Mouse (Mus musculus) retina, embryonic 14.5 days (tissue): ENCODE data around the gene Bfar.

Experiments
- DNase-seq: peaks from one replicate; pipeline ENCODE4 v3.0.0-alpha.2; 2015; ENCODE audit warnings: low spot score

Gene Bfar

DNA sequence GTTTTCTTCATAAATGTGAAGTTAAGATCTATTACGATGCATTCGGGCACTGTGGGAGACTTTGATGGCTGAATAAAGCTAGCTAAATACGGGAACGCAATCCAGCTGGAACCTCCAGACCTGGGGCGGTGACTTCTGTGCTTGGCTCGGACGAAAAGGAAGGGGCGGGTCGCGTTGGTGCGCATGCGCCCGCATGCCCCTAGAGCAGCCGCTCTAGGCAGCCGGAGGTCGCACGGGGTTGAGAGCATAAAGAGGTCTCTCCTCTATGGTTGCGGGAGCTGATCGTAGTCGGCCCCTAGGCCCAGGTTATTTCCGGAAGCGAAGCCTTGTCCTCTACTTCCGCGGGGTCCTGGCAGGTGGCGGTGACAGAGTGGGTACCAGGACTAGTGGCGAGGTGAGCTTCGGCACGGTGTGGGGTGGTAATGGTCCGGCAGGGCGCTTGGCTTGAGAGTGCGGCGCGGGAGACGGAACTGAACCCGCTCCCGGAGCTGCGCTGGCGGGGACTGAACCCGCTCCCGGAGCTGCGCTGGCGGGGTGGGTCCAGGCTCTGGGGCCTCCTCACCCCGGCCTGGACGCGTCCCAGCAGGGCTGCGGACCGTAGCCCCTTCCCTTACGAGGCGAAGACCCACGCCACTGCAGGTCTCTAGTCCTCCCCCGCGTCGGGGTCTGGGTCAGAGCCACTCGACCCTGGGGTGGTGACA is at the start of gene Bfar, which contains the start of gene 3110001I22Rik:
Gene Bfar (plus strand): TSS at position 174 of the 701 bp plus-strand sequence.
Gene 3110001I22Rik (plus strand): TSS at position 245 of the 701 bp plus-strand sequence.
- peak; percentile 97 for DNase-seq

DNA sequence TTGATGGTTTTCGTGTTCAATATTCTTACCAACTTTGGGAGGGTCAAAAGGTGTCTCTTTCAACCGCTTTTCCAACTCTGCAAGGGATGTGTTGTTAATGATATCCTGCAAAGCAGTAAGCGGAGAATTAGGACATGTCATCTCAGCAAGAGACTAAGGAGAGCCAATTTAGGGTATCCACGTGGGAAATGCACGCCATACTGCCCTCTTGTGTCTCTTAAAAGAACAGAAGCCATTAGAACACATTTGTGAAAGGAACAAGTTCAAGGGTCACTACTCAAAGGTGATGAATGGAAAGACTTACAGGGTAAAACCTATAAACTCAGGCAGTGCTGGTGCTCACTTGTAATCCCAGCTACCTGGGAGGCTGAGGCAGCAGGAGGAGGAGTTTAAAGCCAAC is 43.3 kb upstream of the Bfar start:
- DNase-seq: peak; percentile 66

DNA sequence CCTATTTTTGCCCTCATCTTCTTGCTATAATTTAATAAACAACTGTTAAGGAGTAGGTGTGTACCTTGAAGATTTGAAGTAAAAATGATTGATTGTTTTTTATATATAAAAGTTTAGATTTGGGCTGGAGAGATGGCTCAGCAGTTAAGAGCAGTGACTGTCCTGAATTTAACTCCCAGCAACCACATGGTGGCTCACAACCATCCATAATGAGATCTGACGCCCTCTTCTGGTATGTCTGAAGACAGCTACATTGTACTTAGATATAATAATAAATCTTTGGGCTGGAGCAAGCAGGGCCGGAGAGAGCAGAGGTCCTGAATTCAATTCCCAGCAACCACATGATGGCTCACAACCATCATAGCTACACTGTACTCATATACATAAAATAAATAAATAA is 33.5 kb upstream of the Bfar start:
- peak; percentile 24 for DNase-seq

DNA sequence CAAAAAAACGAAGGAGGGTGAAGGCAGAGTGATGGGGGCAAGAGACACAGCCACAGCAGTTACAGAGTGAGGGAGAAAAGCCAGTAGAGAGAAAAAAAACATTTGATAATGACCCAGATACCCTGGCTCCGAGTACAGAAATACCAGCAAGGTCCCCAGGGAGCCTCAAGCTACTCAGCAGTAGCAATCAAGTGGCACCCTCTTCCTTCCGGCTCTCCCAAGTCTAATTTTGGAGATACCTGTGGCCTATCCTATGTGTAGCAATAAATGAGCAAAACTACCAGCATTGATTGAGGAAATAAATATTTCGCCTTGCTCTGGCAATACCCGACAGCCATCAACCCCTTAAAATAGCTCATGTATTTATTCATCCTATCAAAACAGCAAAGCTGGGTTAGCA is 32.1 kb upstream of the Bfar start:
- DNase-seq: no peak

DNA sequence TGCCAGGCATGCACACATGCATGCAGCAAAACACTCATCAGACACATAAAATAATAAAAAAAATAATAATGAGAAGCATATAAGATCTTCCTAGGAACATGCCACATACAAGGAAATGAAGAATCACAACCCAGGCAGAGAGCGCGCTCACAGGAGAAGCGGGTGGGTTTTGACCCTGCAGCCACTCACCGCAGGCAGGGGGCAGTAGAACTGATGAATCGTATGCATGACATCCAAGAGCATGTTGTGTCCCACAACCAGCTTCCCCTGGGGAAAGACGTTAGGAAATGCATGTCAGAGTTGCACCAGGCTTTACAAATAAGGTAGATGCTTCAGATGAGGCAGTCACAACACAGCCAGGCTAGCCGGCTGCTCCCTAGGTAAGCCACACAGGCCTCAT is 31.6 kb upstream of the Bfar start:
- DNase-seq: peak; percentile 23

DNA sequence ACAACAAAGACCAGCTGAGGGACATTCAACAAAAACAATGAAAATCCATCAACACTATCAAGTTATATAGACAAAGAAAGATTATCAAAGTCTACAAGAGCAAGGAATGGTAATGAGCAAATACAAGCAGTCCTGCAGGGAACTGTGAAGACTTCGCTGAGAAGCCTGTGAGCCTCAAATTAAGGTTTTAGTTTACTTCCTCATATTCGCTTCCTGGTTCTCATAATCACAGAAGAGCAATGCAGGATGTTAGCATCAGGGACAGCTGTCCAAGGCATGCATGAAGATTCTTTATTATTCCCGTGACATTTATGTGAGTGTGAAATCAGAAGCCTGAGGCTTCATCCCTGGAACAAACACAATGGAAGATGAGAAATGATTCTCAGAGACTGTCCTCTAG is 27.2 kb upstream of the Bfar start:
- no peak for DNase-seq

DNA sequence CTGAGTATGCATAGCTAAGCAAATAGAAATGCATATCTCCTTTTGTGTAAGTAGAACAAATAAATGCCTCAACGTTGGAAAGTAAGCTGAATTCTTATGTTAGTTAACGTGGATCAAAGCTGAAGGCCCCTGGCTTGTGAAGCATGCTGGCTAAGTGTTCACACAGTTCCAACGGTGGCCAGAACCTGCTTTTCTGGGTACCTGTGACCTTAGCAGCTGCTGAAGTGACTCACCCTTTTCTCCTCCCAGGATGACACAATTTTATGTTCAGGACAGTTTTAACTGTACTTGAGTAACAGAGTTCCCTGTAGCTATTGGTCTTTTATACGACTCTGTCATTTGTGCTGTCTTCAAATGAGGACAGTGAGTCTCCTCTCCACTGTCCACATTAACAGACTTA is 25.7 kb upstream of the Bfar start:
- DNase-seq: no peak

DNA sequence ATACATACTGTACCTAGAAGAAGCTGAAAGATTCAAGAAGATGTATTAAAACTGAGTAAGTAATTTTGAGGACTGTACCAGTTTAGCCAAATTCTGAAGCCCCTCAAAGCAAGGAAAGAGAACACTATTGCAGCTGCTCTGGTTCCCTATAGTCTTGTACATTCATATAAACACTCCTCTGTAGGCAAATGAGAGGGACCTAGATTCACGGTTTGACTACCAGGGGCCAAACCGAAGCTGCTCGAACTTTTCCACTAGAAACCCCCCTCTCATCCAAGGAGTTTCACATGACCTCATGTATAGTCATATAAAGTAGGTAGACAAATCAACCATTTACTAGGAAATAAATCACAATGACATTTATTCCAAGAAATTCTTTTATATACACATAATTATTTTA is 12.8 kb upstream of the Bfar start:
- no peak for DNase-seq

DNA sequence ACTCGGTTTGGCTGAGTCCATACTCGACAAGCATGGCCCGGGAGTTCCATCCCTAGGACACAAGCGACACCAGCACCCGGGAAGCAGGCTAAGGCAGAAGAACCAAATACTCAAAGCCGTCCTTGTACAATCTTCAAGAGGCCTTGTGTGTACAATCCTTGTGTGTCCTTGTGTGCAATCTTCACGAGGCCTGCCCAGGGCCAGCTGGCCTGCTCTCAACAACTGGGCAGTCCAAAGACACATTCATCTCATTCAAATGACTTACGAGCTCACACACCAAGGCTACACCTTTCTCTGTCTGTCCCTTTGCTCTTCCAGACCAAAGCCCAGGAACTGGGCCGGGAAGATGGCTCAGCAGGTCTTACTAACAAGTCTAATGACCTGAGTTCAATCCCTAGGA is 10.9 kb upstream of the Bfar start:
- no peak for DNase-seq

DNA sequence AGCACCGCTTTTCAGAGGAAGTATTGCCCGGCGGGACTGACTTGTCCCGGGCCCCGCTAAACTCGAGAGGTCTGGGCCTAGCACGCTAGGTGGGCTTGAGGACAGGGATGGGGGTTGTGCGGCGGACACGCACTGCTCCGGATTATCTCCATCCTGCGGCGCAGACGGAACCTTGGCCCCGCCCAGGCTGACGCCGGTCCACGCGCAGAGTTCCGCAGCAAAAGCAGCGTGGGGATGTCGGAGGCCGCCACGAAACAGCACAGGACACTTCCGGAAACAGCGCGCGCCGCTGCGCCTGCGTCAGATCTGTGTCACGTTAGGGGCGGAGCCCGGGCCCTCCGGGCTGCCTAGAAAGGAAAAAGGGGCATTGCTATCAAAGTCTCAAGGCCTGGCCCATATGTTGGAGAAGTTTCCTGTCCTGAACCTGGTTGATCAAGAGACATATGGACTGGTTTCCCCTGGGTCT is 3.7 kb upstream of the Bfar start, which contains the start of gene Parn:
Gene Parn (minus strand): TSS at position 293 of the 466 bp plus-strand sequence.
- peak; percentile 95 for DNase-seq

DNA sequence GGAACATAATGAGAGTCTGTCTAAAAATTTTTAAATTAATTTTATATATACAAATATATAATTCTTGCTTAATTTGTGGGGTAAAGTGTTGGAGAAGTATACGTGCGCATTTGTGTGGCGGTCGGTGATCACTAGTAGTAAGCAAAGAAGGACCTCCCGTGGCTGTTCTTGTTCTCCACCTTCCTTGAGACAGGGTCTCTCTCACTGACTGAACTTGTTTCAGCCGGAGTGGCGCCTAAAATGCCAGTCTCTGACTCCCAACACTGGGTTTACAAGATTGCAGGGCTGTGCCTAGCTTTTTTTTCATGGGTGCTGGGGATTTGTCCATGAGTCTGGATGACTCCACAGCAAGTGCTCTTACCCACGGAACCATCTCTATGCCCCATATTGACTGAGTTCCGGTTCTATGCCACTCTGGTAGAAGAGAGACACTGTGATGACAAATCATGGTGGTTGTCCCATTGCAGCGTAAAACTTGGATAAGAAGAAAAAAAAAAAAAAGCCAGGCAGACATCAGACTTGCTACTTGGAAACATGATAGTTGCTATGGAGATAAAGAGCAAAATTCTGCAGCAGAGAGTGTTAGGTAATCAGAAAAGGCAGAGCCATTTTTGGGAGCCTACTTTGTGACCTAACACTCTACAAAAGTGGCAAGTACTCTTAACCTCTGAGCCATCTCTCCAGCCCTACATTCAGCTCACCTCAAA is 3.1 kb upstream of the Bfar start:
- no peak for DNase-seq

DNA sequence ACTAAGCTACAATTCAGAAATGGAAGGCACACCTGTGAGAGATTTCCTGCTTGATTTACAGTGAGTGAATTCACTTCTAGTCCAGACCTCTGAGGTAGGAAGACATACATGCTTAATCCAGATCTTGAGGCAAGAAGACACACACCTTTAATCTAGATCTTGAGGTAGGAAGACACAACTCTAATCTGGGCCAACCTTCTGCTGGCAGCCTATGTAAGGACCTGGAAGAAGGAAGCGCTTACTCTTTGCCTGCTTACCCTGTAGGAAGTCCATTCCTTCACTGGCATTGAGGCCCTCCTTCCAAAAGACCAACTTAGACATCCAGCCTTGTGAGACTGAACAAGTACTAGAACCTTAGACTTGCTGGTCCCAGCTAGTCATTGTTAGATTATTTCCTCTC is 2.4 kb upstream of the Bfar start:
- no peak for DNase-seq

DNA sequence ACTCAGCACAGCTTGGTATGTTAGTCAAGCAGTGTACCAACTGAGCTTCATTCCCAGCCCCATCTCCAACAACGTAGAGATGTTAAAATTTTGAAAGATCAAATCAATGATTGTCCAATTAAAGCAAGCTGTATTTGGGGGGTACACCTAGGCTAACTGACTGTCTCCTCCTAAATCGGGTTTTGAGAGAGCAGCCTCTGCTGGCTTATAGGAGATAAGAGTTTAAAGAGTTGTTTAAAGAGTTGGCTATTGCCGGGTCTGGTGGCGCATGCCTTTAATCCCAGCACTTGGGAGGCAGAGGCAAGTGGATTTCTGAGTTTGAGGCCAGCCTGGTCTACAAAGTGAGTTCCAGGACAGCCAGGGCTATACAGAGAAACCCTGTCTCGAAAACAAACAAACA is 762 bp upstream of the Bfar start:
- peak; percentile 4 for DNase-seq

DNA sequence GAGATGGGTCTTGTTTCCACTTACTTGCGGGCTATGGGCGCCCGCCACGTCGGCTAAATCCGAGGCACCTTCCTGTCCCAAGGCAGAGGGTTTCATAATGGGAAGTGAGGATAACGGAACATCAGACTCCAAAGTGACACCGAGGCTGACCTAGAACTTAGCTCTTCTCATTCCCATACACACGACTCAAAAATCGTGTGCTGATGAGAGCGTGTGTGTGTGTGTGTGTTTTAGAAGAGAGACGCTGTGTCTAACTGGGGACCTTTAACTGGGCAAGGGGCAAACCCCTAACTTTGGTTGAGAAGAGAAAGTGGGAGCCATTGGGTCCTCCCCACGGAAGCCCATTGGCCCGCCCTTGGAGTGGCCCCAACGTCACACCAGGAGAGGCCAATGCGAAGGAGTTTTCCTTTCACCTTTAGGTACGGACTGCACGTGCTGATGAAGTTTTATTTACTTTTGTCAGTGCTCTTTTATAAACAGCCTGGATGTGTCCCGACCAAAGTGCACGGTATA is 784 bp downstream of the Bfar start:
- peak; percentile 66 for DNase-seq

DNA sequence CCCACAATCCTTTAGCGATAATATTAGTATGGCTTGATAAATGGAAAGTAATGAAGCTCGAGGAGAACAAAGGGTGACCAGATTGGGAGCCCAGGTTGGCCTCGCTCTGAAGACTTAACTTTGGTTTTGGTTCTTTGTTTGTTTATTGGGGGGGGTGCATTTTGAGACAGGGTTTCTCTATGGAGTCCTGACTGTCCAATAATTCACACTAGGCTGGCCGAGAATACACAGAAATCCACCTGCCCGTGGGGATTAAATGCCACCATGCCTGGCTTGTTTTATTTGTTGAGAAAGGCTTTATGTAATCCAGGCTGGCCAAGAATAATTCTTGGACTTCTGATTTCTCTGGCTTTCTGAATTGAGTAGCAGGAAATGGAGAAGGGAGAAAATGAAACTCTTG is 1.5 kb downstream of the Bfar start:
- no peak for DNase-seq

DNA sequence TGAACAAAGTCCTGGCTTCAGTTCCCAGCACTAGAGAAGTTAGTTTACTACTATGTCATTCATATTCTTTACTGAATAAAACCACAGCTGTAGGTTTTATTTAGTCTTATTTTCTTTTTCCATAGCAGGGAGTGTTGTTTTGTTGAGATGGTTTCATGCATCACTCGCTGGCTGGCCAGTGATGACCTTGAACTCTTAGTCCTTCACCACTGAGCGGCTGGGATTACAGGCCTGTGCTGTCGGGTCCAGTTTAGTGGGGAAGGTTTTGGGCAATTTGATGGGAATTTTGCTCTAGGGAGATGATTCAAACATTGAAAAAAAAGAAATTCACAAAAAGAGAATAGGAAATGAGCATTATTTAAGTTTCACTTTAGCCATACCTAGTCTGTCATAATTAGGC is 2.9 kb downstream of the Bfar start:
- DNase-seq: no peak

DNA sequence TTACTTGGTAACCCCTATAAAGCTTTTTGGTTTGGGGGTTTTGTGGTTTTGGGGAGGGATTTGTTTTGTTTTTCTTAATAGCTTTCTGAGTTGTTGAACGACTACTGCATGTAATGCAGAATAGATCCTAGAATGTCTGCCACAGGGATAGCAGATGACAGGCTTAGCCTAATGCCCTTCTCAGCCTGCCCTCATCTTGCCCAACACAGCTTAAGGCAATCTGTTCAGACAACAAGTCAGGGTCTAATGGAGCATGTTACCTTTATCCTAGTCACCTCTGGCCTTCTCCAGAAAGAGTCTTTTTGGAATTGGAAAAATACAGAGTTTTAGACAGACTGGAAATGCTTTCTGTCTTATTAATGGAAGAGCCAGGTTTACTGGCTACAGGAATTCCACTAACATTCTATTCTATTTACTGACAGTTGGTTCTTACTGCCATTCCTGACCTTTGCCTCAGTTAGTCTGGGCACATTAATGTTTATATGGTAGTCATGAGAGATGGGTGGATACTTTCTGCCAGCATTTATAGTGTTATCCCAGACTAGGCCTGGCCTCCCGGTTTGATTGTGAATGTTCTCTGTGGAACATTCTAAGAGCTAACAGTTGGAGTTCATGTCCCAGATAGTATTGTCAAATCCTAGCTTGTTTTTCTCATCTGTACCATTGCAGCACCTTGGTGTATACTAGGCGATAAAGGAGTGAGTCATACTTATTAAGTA is 7.1 kb downstream of the Bfar start:
- DNase-seq: no peak

DNA sequence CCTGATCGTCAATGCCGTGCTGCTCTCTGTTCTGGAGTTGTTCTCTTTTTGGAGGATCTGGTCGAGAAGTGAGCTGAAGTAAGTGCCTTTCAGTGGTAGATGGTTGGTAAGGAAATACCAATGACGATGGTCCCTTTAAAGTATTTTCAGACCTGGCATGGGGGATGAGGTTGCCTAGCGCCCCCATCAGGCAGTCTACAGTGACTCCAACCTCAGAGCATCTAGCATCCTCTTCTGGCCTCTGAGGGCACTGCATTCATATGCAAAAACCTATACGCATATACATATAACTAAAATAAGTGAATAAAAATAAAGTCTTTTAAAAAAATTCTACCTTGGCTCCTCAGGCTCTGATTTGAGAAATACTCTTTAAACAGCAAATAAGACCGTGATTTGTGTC is 27.3 kb downstream of the Bfar start:
- peak; percentile 5 for DNase-seq

DNA sequence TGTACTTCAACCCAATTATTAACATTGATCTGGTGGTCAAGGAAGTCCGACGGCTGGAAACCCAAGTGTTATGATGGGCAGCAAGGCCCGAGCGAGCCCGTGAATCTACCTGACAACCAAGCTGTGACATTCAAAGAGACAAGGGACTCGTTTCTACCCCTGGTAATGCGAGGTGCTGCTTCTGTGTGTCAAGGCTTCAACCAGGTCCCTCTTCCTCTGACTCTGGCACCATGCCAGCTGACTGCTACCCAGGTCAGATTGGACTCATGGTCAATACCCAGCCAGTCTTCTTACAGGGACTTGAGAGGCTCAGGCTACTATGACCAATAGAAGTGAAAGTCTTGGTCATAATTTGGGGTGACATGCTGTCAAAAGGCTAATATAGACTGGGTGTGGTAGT is 30.5 kb downstream of the Bfar start:
- DNase-seq: no peak

DNA sequence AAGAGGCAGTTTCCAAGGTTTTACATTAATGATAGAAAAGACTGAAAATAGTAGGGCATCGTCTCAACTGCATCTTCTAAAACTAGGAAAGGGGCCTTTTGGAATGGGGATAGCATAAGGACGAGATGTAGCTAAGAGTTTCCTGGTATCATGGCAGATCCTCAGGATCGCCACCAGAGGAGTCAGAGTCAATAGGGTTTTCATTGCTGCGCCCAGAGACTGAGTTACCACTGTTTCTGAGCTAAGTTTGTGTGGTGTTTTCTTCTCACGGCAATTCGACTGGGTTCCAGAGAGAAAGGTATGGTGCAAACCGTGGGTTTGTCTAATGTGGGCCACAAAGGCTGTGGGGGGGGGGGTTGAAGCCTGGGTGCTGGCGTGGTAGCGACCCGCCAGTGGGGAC is 33.0 kb downstream of the Bfar start:
- no peak for DNase-seq

DNA sequence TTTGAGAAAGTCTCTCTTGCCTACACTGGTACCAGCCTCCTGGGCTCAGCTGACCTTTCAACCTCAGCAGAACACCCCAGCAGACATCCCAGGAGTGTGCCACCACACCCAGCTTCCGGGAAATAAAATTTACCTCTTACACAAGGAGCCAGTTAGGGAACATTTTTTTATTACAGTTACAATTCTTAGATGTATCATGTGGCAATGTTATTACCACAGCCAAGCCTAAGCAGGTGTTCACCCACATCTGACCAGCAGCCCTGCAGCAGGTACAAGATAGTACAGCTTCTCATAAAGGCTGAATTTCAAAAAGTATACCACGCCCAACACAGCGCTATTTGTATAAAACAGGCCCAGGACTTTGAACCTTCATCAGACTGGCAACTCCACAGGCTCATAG is 43.3 kb downstream of the Bfar start:
- DNase-seq: no peak

DNA sequence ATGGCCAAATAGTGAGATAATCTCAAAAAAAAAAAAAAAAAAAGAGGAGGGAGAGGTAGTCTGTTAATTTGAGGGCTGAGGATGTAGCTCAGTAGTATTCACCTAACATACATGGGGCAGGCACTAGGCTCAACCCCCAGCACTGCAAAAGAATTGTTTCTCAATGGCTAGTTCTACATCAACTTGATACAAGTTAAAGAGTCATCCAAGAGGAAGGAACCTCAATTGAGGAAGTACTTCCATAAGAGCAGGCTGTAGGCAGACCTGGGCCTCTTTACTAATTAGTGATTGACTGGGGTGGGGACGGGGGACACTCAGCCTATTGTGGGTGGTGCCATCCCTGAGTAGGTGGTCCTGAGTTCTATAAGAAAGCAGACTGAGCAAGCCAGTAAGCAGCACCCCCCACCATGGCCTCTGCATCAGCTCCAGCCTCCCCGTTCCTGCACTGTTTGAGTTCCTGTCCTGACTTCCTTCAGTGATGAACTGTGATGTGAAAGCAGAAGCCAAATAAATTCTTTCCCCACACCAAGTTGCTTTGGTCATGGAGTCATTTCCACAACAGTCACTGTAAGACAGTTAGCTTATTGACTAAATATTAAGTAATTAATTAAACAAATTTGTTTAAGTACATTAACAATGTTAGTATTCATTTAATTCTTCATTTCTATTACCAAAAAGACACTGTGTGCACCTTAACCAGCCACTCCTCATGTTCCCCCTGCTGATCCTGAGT is 45.3 kb downstream of the Bfar start:
- no peak for DNase-seq
